Mouse (Mus musculus) midbrain, postnatal 0 days (tissue): ENCODE data around the gene Srrt. TPM values are rescaled to one million over a fixed set of nuclear protein-coding genes. Genes with fewer than 3 reads are reported as not detected.

Experiments used
- ATAC-seq: fragments of 200-750 bp; cut with Nextera tagmentation; 2 replicates; pipeline ENCODE4 v1.8.0; 2017; ENCODE audit warnings: moderate number of reproducible peaks, mild to moderate bottlenecking, moderate TSS enrichment, moderate library complexity; ENCODE audit not compliant: low FRiP score
- DNase-seq: peaks from one replicate; pipeline ENCODE4 v3.0.0-alpha.2; 2015; ENCODE audit warnings: low spot score
- H3K27ac ChIP-seq: fragments of 300-500 bp; sonication (generic); 2 replicates; pipeline ENCODE4 v1.5.1; 2014; ENCODE audit warnings: low read depth, mild to moderate bottlenecking, low read length, mixed read lengths
- H3K27me3 ChIP-seq: fragments of 300-500 bp; sonication (generic); 2 replicates; pipeline ENCODE4 v1.6.1; 2014; ENCODE audit warnings: low read length, control low read depth, mixed read lengths; ENCODE audit not compliant: insufficient read depth
- H3K36me3 ChIP-seq: fragments of 300-500 bp; sonication (generic); 2 replicates; pipeline ENCODE4 v1.6.1; 2014; ENCODE audit warnings: low read length, control low read depth, mixed read lengths; ENCODE audit not compliant: insufficient read depth
- H3K4me1 ChIP-seq: fragments of 300-500 bp; sonication (generic); 2 replicates; pipeline ENCODE4 v1.6.1; 2014; ENCODE audit warnings: mild to moderate bottlenecking, control low read depth, antibody characterized with exemption, low read length, mixed read lengths; ENCODE audit not compliant: insufficient read depth
- H3K4me2 ChIP-seq: fragments of 300-500 bp; sonication (generic); 2 replicates; pipeline ENCODE4 v1.6.1; 2014; ENCODE audit warnings: low read depth, mild to moderate bottlenecking, low read length, mixed read lengths; ENCODE audit not compliant: poor library complexity, severe bottlenecking
- H3K4me3 ChIP-seq: fragments of 300-500 bp; sonication (generic); 2 replicates; pipeline ENCODE4 v1.5.1; 2014; ENCODE audit warnings: low read depth, mild to moderate bottlenecking, low read length, moderate library complexity
- H3K9ac ChIP-seq: fragments of 300-500 bp; sonication (generic); replicated peaks from 2 replicates; pipeline ENCODE4 v1.6.1; 2014; ENCODE audit warnings: mild to moderate bottlenecking, low read length, moderate library complexity, mixed read lengths; ENCODE audit not compliant: poor library complexity, severe bottlenecking
- H3K9me3 ChIP-seq: fragments of 300-500 bp; sonication (generic); 2 replicates; pipeline ENCODE4 v1.6.1; 2016; ENCODE audit warnings: low read length, control low read depth
- CTCF ChIP-seq: IDR thresholded peaks from 2 replicates; pipeline ENCODE4 v1.5.1; 2016; ENCODE audit warnings: antibody characterized with exemption, mild to moderate bottlenecking
- WGBS: fragments of 180-500 bp; shearing (Covaris S2); extraction: QIAGEN DNeasy Blood & Tissue Kit; methylation state at CpG from one replicate; pipeline ENCODE4 v1.1.7; 2014; 5-methylcytosine and 5-hydroxymethylcytosine counted together
- polyA plus RNA-seq: library from polyadenylated mRNA; unstranded; fragments of >200 nt; fragmentation: Nextera tagmentation; extraction: Ambion mirVana; gene quantifications from 2 replicates; pipeline ENCODE4 v1.2.1, GENCODE M21; 2015
- total RNA-seq: library from RNA; depleted of rRNA; stranded (reverse); fragments of >200 nt; gene quantifications from 2 replicates; pipeline ENCODE4 v1.2.3, GENCODE M21; 2014

The Srrt gene
- total and polyA plus RNA-seq, 2 experiments from 2014 or later, result 56.4 to 114 TPM

DNA sequence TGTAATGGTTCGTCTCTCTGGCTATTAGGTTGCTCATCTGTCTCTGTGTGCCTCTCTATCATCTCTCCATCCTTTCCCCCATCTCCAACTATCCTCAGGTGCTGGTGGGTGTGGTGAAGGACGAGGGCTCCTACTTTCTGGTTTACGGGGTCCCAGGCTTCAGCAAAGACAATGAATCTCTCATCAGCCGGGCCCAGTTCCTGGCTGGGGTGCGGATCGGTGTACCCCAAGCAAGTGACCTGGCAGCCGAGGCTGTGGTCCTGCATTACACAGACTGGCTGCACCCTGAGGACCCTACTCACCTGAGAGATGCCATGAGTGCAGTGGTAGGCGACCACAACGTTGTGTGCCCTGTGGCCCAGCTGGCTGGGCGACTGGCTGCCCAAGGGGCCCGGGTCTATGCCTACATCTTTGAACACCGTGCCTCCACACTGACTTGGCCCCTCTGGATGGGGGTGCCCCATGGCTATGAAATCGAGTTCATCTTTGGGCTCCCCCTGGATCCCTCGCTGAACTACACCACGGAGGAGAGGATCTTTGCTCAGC lies 16.0 kb downstream of the Srrt start:
- no peak for TF ChIP-seq CTCF
- no peak overlapping the region for H3K27ac ChIP-seq
- H3K4me2 ChIP-seq, result no peak overlapping the region
- DNase-seq, result no peak
- no peak for ATAC-seq
- WGBS, result 77% methylated on average over 15 of the region's 15 CpGs
- H3K27me3 ChIP-seq, result peaks cover 3% of the 10 kb centered on the region; the same call in 1 of the 2 replicates
- H3K9ac ChIP-seq, result no peak overlapping the region
- H3K4me3 ChIP-seq, result no peak overlapping the region
- H3K36me3 ChIP-seq, result peaks cover 9% of the 10 kb centered on the region
- peaks cover 9% of the 10 kb centered on the region for H3K4me1 ChIP-seq
- H3K9me3 ChIP-seq, result no peaks in the 10 kb centered on the region

DNA sequence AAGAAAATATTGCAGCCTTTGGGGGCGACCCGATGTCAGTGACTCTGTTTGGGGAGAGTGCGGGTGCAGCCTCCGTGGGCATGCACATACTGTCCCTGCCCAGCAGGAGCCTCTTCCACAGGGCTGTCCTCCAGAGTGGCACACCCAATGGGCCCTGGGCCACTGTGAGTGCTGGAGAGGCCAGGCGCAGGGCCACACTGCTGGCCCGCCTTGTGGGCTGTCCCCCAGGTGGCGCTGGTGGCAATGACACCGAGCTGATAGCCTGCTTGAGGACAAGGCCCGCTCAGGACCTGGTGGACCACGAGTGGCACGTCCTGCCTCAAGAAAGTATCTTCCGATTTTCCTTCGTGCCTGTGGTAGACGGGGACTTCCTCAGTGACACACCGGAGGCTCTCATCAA lies 16.8 kb downstream of the Srrt start:
- Histone ChIP-seq H3K4me1 (peaks cover 9% of the 10 kb centered on the region), H3K9ac (no peak overlapping the region), H3K36me3 (peaks cover 1% of the 10 kb centered on the region), H3K4me2 (peak overlapping the region; percentile 20; the same call in 1 of the 2 replicates), H3K4me3 (no peak overlapping the region), H3K9me3 (no peaks in the 10 kb centered on the region), H3K27ac (no peak overlapping the region), H3K27me3 (peaks cover 3% of the 10 kb centered on the region; the same call in 1 of the 2 replicates)
- ATAC-seq (no peak), DNase-seq (no peak)
- WGBS, result 25% methylated on average over 15 of the region's 15 CpGs
- peak; percentile 61 for TF ChIP-seq CTCF

DNA sequence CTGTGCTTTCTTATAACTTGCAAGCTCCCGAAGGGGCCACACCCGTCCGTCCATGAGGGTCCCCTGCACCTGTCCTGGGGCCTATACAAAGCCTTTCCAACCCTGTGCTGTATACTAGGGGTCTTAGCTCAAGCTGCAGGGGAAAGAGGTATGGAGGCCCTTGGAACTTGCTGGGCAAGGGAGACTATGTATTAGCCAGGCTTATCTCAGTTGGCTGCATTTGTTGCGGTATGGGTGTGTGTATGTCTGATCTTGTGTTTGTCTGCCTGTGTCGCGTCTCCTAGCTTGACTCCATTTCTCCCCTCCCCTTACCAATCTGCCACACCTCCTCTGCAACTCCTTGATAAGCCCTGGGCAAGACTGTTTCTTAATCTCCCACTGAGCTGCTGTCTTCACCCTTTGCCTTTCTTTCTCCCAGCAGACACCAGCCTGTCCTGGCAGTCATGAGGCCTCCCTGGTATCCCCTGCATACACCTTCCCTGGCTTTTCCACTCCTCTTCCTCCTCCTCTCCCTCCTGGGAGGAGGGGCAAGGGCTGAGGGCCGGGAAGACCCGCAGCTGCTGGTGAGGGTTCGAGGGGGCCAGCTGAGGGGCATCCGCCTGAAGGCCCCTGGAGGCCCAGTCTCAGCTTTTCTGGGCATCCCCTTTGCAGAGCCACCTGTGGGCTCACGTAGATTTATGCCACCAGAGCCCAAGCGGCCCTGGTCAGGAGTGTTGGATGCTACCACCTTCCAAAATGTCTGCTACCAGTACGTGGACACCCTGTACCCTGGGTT lies 17.7 kb downstream of the Srrt start:
- Histone ChIP-seq H3K9ac (peak overlapping the region; percentile 62), H3K27ac (no peak overlapping the region), H3K27me3 (peaks cover 3% of the 10 kb centered on the region; the same call in 1 of the 2 replicates), H3K4me2 (peak overlapping the region; percentile 92), H3K9me3 (no peaks in the 10 kb centered on the region), H3K36me3 (no peaks in the 10 kb centered on the region), H3K4me1 (peaks cover 4% of the 10 kb centered on the region), H3K4me3 (peak overlapping the region; percentile 65)
- ATAC-seq (no peak), DNase-seq (no peak)
- no peak for TF ChIP-seq CTCF
- WGBS, result 54% methylated on average over 13 of the region's 13 CpGs

DNA sequence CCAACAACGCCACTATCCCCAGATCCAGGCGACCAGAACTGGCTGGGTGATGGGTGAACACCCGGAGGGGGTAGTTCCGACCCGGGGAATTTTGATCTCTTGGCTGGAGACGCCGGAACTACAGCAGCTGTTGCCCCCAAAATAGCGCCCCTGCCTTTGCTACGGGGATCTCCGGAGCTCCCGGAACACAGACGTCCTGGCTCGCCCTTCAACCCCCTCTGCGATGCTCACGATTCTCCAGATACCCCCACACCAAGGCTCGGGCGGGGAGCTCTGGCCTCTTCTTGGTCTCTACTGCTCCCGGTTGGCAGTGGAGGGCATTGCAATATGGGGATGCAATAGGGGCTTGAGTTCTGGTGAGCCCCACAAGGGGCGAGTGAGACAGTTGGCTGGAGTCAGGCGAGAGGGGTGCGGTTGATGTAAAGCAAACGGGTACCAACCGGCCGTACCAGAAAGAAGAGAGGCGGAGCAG lies 18.4 kb downstream of the Srrt start:
- Histone ChIP-seq H3K27ac (peak overlapping the region; percentile 82; the same call in 1 of the 2 replicates), H3K4me3 (peak overlapping the region; percentile 65), H3K9me3 (no peaks in the 10 kb centered on the region), H3K27me3 (peaks cover 3% of the 10 kb centered on the region; the same call in 1 of the 2 replicates), H3K4me2 (peak overlapping the region; percentile 92), H3K36me3 (no peaks in the 10 kb centered on the region), H3K9ac (peak overlapping the region; percentile 62), H3K4me1 (peaks cover 3% of the 10 kb centered on the region)
- ATAC-seq (0 out of 2 replicates have a peak, but pooled peaks have one; percentile 33), DNase-seq (peak; percentile 80)
- 3% methylated on average over 24 of the region's 25 CpGs for WGBS
- TF ChIP-seq CTCF, result peak; percentile 77

DNA sequence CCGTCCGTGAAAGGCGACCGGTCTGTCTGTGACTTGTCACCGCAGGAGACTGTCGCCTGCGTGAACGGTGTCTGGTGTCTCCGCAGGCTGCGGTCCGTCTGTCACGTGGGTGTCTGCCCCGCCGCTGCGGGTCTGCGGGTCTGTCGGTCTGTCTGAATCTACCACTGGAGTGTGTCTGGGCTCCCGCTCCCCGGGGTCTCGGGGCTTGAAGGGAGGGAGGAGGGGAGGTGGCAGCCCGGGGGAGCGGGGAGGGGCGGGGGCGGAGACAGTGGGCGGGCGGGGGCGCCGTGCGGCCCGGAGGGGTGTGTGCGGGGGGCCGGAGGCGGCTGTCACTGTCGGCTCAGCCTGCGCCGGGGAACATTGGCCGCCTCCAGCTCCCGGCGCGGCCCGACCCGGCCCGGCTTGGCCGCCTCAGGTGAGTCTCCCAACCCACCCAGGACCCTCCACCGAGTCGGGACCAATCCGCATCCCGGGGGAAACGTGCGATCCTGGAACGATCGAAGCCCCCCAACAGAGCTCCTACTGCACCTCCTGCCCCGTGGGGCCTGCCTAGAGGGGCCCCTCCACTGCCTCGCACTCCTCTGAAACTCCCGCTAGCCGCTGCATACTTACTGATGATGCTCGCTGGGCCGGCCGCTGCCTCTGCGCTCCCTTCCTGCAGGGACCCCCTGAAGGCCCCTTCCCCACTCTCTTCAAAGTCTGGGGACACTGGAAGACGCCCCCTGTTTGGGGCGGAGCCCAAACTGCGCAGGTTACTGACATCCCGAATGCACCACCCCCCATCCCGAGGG lies 19.3 kb downstream of the Srrt start:
- Histone ChIP-seq H3K4me2 (peak overlapping the region; percentile 92), H3K9ac (peak overlapping the region; percentile 83), H3K36me3 (no peaks in the 10 kb centered on the region), H3K9me3 (no peaks in the 10 kb centered on the region), H3K27ac (peak overlapping the region; percentile 82), H3K27me3 (peaks cover 3% of the 10 kb centered on the region; the same call in 1 of the 2 replicates), H3K4me3 (peak overlapping the region; percentile 65), H3K4me1 (peaks cover 3% of the 10 kb centered on the region)
- under 1% methylated on average over 34 of the region's 65 CpGs for WGBS
- DNase-seq (peak; percentile 35), ATAC-seq (0 out of 2 replicates have a peak, but pooled peaks have one; percentile 2)
- TF ChIP-seq CTCF, result no peak
